Mouse (Mus musculus): Measurements from ENCODE around the gene Tfpi. TPM values are rescaled to one million over a fixed set of nuclear protein-coding genes. Genes with fewer than 3 reads are reported as not detected.
A peak's percentile ranks its signal among the peaks of the same experiment; 100 is the strongest.

Tfpi gene
- 7.0 and 8.3 TPM in 2 replicates for total RNA-seq (2015)
- 7.5 and 8.4 TPM in 2 replicates for total RNA-seq (2017)

GRCm38 (mm10) chr2:84476577-84476976 is at the start of gene Tfpi:
Gene Tfpi (minus strand): TSS chr2:84476775.
- ATAC-seq (ENCODE audit: poor library complexity, severe bottlenecking): no peak

- ATAC-seq (ENCODE audit: poor library complexity, severe bottlenecking): no peak
Observed at GRCm38 (mm10) chr2:84526221-84526620, 49.6 kb upstream of the Tfpi start.

GRCm38 (mm10) chr2:84525806-84526205 is 49.2 kb upstream of the Tfpi start:
- no peak for ATAC-seq (ENCODE audit: poor library complexity, severe bottlenecking)

GRCm38 (mm10) chr2:84525047-84525446 is 48.5 kb upstream of the Tfpi start:
- no peak for ATAC-seq (ENCODE audit: poor library complexity, severe bottlenecking)

- ATAC-seq (ENCODE audit: poor library complexity, severe bottlenecking): peak; percentile 72
Observed at GRCm38 (mm10) chr2:84523994-84524393, 47.4 kb upstream of the Tfpi start.

- ATAC-seq (ENCODE audit: poor library complexity, severe bottlenecking): 0 out of 2 replicates have a peak, but pooled peaks have one; percentile 25
Observed at GRCm38 (mm10) chr2:84523103-84523865, 46.7 kb upstream of the Tfpi start.

GRCm38 (mm10) chr2:84519514-84520067 is 43.0 kb upstream of the Tfpi start:
- no peak for ATAC-seq (ENCODE audit: poor library complexity, severe bottlenecking)

GRCm38 (mm10) chr2:84518767-84519166 is 42.2 kb upstream of the Tfpi start:
- no peak for ATAC-seq (ENCODE audit: poor library complexity, severe bottlenecking)

GRCm38 (mm10) chr2:84513281-84513680 is 36.7 kb upstream of the Tfpi start:
- no peak for ATAC-seq (ENCODE audit: poor library complexity, severe bottlenecking)

- ATAC-seq (ENCODE audit: poor library complexity, severe bottlenecking): no peak
Observed at GRCm38 (mm10) chr2:84511508-84511907, 34.9 kb upstream of the Tfpi start.

GRCm38 (mm10) chr2:84511036-84511435 is 34.5 kb upstream of the Tfpi start:
- ATAC-seq (ENCODE audit: poor library complexity, severe bottlenecking): no peak

GRCm38 (mm10) chr2:84504954-84505394 is 28.4 kb upstream of the Tfpi start:
- ATAC-seq (ENCODE audit: poor library complexity, severe bottlenecking): peak; percentile 76

GRCm38 (mm10) chr2:84504285-84504684 is 27.7 kb upstream of the Tfpi start:
- peak; percentile 93 for ATAC-seq (ENCODE audit: poor library complexity, severe bottlenecking)

GRCm38 (mm10) chr2:84498921-84499320 is 22.3 kb upstream of the Tfpi start:
- no peak for ATAC-seq (ENCODE audit: poor library complexity, severe bottlenecking)

- no peak for ATAC-seq (ENCODE audit: poor library complexity, severe bottlenecking)
Observed at GRCm38 (mm10) chr2:84495108-84495507, 18.5 kb upstream of the Tfpi start.

GRCm38 (mm10) chr2:84493626-84494025 is 17.1 kb upstream of the Tfpi start:
- no peak for ATAC-seq (ENCODE audit: poor library complexity, severe bottlenecking)

- no peak for ATAC-seq (ENCODE audit: poor library complexity, severe bottlenecking)
Observed at GRCm38 (mm10) chr2:84491715-84492114, 15.1 kb upstream of the Tfpi start.

GRCm38 (mm10) chr2:84487705-84488291 is 11.2 kb upstream of the Tfpi start:
- peak; percentile 68 for ATAC-seq (ENCODE audit: poor library complexity, severe bottlenecking)

- ATAC-seq (ENCODE audit: poor library complexity, severe bottlenecking): peak; percentile 82
Observed at GRCm38 (mm10) chr2:84481863-84482262, 5.3 kb upstream of the Tfpi start.

GRCm38 (mm10) chr2:84479036-84479435 is 2.5 kb upstream of the Tfpi start:
- ATAC-seq (ENCODE audit: poor library complexity, severe bottlenecking): peak; percentile 80

- ATAC-seq (ENCODE audit: poor library complexity, severe bottlenecking): no peak
Observed at GRCm38 (mm10) chr2:84477759-84478158, 1.2 kb upstream of the Tfpi start.

GRCm38 (mm10) chr2:84476131-84476530 is 444 bp downstream of the Tfpi start:
- ATAC-seq (ENCODE audit: poor library complexity, severe bottlenecking): no peak

Measured in megakaryocyte, adult 5-6 weeks (primary cell).